In genomic region chr8:72136302-72136978, GRCm38 (mm10) we compare ENCODE assay signal across 7 mouse cellular contexts. TPM values are rescaled to one million over a fixed set of nuclear protein-coding genes. Genes with fewer than 3 reads are reported as not detected.
A peak's percentile ranks its signal among the peaks of the same experiment; 100 is the strongest.
DNase-seq lines count a peak whose midpoint lies in the region; ATAC-seq and TF ChIP-seq lines count a peak whose summit lies in the region.

No protein-coding gene starts in this region.

- ATAC-seq in hindbrain, embryonic 14.5 days (ENCODE audit: low FRiP score) = peak; percentile 33
- peak; percentile 85 for ATAC-seq in limb, embryonic 13.5 days (ENCODE audit: low FRiP score, low read depth)
- 0 out of 2 replicates have a peak, but pooled peaks have one; percentile 5 for ATAC-seq in midbrain, embryonic 14.5 days (ENCODE audit: low FRiP score, low TSS enrichment)

- H3K4me3 ChIP-seq in hindbrain, embryonic 14.5 days (replicated peaks; ENCODE audit: low read length) = peak overlapping the region; percentile 70
- peak overlapping the region; percentile 84 for H3K4me3 ChIP-seq in limb, embryonic 13.5 days
- peak overlapping the region; percentile 77 for H3K4me3 ChIP-seq in midbrain, embryonic 14.5 days (replicated peaks; ENCODE audit: low read depth, low read length)

- H3K4me1 ChIP-seq in hindbrain, embryonic 14.5 days (replicated peaks; ENCODE audit: control insufficient read depth, insufficient read depth, low read length) = peaks cover 19% of the 10 kb centered on the region
- peaks cover 14% of the 10 kb centered on the region for H3K4me1 ChIP-seq in limb, embryonic 13.5 days
- peaks cover 16% of the 10 kb centered on the region; the same call in 1 of the 2 replicates for H3K4me1 ChIP-seq in midbrain, embryonic 14.5 days (ENCODE audit: control insufficient read depth, insufficient read depth, low read length)

- H3K9ac ChIP-seq in hindbrain, embryonic 14.5 days = peak overlapping the region; percentile 88
- H3K9ac ChIP-seq in limb, embryonic 13.5 days = peak overlapping the region; percentile 98
- H3K9ac ChIP-seq in midbrain, embryonic 14.5 days (replicated peaks; ENCODE audit: low read length) = peak overlapping the region; percentile 80

- DNase-seq in Muller cell, postnatal 12 days (ENCODE audit: inconsistent ontology term) = peak; percentile 94
- peak; percentile 91 for DNase-seq in brain, embryonic 14.5 days (ENCODE audit: low read depth)
- peak; percentile 11 to 23 for DNase-seq in frontal cortex, postnatal 36 days (ENCODE audit: low spot score in 2 of 2)
- DNase-seq in hindbrain, embryonic 14.5 days (ENCODE audit: low spot score) = peak; percentile 71
- DNase-seq in midbrain, embryonic 14.5 days = peak; percentile 75
- peak; percentile 9 to 43 for DNase-seq in spleen, postnatal 14 days (ENCODE audit: low spot score in 2 of 2)

- peak overlapping the region; percentile 94 for H3K4me2 ChIP-seq in hindbrain, embryonic 14.5 days (replicated peaks)
- H3K4me2 ChIP-seq in limb, embryonic 13.5 days (replicated peaks) = peak overlapping the region; percentile 82
- peak overlapping the region; percentile 94 for H3K4me2 ChIP-seq in midbrain, embryonic 14.5 days (ENCODE audit: low read length)

- under 1% methylated on average over 18 of the region's 18 CpGs for WGBS in hindbrain, embryonic 14.5 days
- WGBS in limb, embryonic 13.5 days = 0% methylated on average over 18 of the region's 18 CpGs
- WGBS in midbrain, embryonic 14.5 days = 1% methylated on average over 18 of the region's 18 CpGs

- TF ChIP-seq POLR2A in brain, embryonic 14.5 days (IDR thresholded peaks at IDR 0.05; ENCODE audit: borderline replicate concordance, extremely low read depth, insufficient read depth, insufficient read length, poor library complexity, severe bottlenecking) = no peak

- H3K36me3 ChIP-seq in hindbrain, embryonic 14.5 days (replicated peaks; ENCODE audit: control insufficient read depth, insufficient read depth) = peaks cover 34% of the 10 kb centered on the region
- H3K36me3 ChIP-seq in limb, embryonic 13.5 days = peaks cover 35% of the 10 kb centered on the region
- peaks cover 29% of the 10 kb centered on the region for H3K36me3 ChIP-seq in midbrain, embryonic 14.5 days (ENCODE audit: control insufficient read depth, insufficient read depth, low read length)

- H3K27ac ChIP-seq in hindbrain, embryonic 14.5 days = peak overlapping the region; percentile 90
- H3K27ac ChIP-seq in limb, embryonic 13.5 days = peak overlapping the region; percentile 100
- peak overlapping the region; percentile 86 for H3K27ac ChIP-seq in midbrain, embryonic 14.5 days (replicated peaks; ENCODE audit: low read depth, low read length)

- TF ChIP-seq CTCF in brain, embryonic 14.5 days (IDR thresholded peaks at IDR 0.05; ENCODE audit: borderline replicate concordance, extremely low read depth, insufficient read depth, insufficient read length) = no peak

- H3K27me3 ChIP-seq in hindbrain, embryonic 14.5 days (ENCODE audit: control insufficient read depth, insufficient read depth, low read length) = no peaks in the 10 kb centered on the region
- H3K27me3 ChIP-seq in limb, embryonic 13.5 days = no peaks in the 10 kb centered on the region
- H3K27me3 ChIP-seq in midbrain, embryonic 14.5 days (ENCODE audit: control insufficient read depth, insufficient read depth, low read length) = no peaks in the 10 kb centered on the region

- no peaks in the 10 kb centered on the region for H3K9me3 ChIP-seq in hindbrain, embryonic 14.5 days (ENCODE audit: control insufficient read depth, low read length)
- no peaks in the 10 kb centered on the region for H3K9me3 ChIP-seq in limb, embryonic 13.5 days
- no peaks in the 10 kb centered on the region for H3K9me3 ChIP-seq in midbrain, embryonic 14.5 days (ENCODE audit: control insufficient read depth, low read length)

RNA-seq across cellular contexts. Expression of gene Tpm4, which starts 1.7 kb away (rescaled TPM):
- polyA plus RNA-seq in brain, embryonic 14.5 days (2012; rRNA removed) = 134 and 149 TPM in 2 replicates
- 177 and 186 TPM in 2 replicates for polyA plus RNA-seq in hindbrain, embryonic 14.5 days (2014; fragmentation: Nextera tagmentation; extraction: Ambion mirVana)
- 638 and 655 TPM in 2 replicates for polyA plus RNA-seq in limb, embryonic 13.5 days (2015; fragmentation: Nextera tagmentation; extraction: Ambion mirVana)
- polyA plus RNA-seq in midbrain, embryonic 14.5 days (2014; fragmentation: Nextera tagmentation; extraction: Ambion mirVana) = 123 and 197 TPM in 2 replicates

RNA-seq across cellular contexts. Expression of gene Rab8a, which starts 24.6 kb away (rescaled TPM):
- polyA plus RNA-seq in brain, embryonic 14.5 days (2012; rRNA removed) = 90.8 and 92.0 TPM in 2 replicates
- 60.4 and 68.9 TPM in 2 replicates for polyA plus RNA-seq in hindbrain, embryonic 14.5 days (2014; fragmentation: Nextera tagmentation; extraction: Ambion mirVana)
- polyA plus RNA-seq in limb, embryonic 13.5 days (2015; fragmentation: Nextera tagmentation; extraction: Ambion mirVana) = 121 and 125 TPM in 2 replicates
- 64.8 and 69.9 TPM in 2 replicates for polyA plus RNA-seq in midbrain, embryonic 14.5 days (2014; fragmentation: Nextera tagmentation; extraction: Ambion mirVana)

RNA-seq across cellular contexts. Expression of gene Olfr374, which starts 29.6 kb away (rescaled TPM):
- polyA plus RNA-seq in brain, embryonic 14.5 days (2012; rRNA removed) = not detected in 2 replicates
- not detected in 2 replicates for polyA plus RNA-seq in hindbrain, embryonic 14.5 days (2014; fragmentation: Nextera tagmentation; extraction: Ambion mirVana)
- polyA plus RNA-seq in limb, embryonic 13.5 days (2015; fragmentation: Nextera tagmentation; extraction: Ambion mirVana) = 0.09 TPM in 1 of 2 replicates, not detected in the other
- not detected in 2 replicates for polyA plus RNA-seq in midbrain, embryonic 14.5 days (2014; fragmentation: Nextera tagmentation; extraction: Ambion mirVana)

RNA-seq across cellular contexts. Expression of gene Hsh2d, which starts 53.0 kb away (rescaled TPM):
- polyA plus RNA-seq in brain, embryonic 14.5 days (2012; rRNA removed) = 0.09 and 0.14 TPM in 2 replicates
- not detected in 2 replicates for polyA plus RNA-seq in hindbrain, embryonic 14.5 days (2014; fragmentation: Nextera tagmentation; extraction: Ambion mirVana)
- polyA plus RNA-seq in limb, embryonic 13.5 days (2015; fragmentation: Nextera tagmentation; extraction: Ambion mirVana) = not detected in 2 replicates
- not detected in 2 replicates for polyA plus RNA-seq in midbrain, embryonic 14.5 days (2014; fragmentation: Nextera tagmentation; extraction: Ambion mirVana)

RNA-seq across cellular contexts. Expression of gene Olfr373, which starts 53.5 kb away (rescaled TPM):
- not detected in 2 replicates for polyA plus RNA-seq in brain, embryonic 14.5 days (2012; rRNA removed)
- not detected in 2 replicates for polyA plus RNA-seq in hindbrain, embryonic 14.5 days (2014; fragmentation: Nextera tagmentation; extraction: Ambion mirVana)
- not detected in 2 replicates for polyA plus RNA-seq in limb, embryonic 13.5 days (2015; fragmentation: Nextera tagmentation; extraction: Ambion mirVana)
- polyA plus RNA-seq in midbrain, embryonic 14.5 days (2014; fragmentation: Nextera tagmentation; extraction: Ambion mirVana) = not detected in 2 replicates

Comparison
In these comparisons a context has a peak if more than half of its experiments do, and no peak if none do; other contexts are left out.
1. Peak in every context shown above with its lines: DNase-seq, ATAC-seq, H3K4me3 ChIP-seq and H3K27ac ChIP-seq.
2. DNase-seq: peak in every context shown above with its lines; median percentile 94 in Muller cell, postnatal 12 days; 91 in brain, embryonic 14.5 days; 75 in midbrain, embryonic 14.5 days; 71 in hindbrain, embryonic 14.5 days; 26 in spleen, postnatal 14 days; 17 in frontal cortex, postnatal 36 days.
3. ATAC-seq: peak in every context shown above with its lines; median percentile 85 in limb, embryonic 13.5 days; 33 in hindbrain, embryonic 14.5 days; 5 in midbrain, embryonic 14.5 days.